Mouse (Mus musculus) forebrain, embryonic 11.5 days (tissue): ENCODE results near the gene Rai2. TPM values are rescaled to one million over a fixed set of nuclear protein-coding genes. Genes with fewer than 3 reads are reported as not detected.

Experiments used
- ATAC-seq: fragments of 200-750 bp; cut with Nextera tagmentation; replicated peaks from 2 replicates; pipeline ENCODE4 v1.8.0; 2017; ENCODE audit warnings: moderate TSS enrichment; ENCODE audit not compliant: low FRiP score
- DNase-seq: peaks from one replicate; pipeline ENCODE4 v3.0.0-alpha.2; 2017; ENCODE audit warnings: low spot score
- H3K27ac ChIP-seq: fragments of 300-500 bp; sonication (generic); 2 replicates; pipeline ENCODE4 v1.5.1; 2014; ENCODE audit warnings: low read depth, low read length
- H3K27me3 ChIP-seq: fragments of 300-500 bp; sonication (generic); 2 replicates; pipeline ENCODE4 v1.6.1; 2014; ENCODE audit warnings: mild to moderate bottlenecking, low read length, mixed read lengths; ENCODE audit not compliant: control insufficient read depth, insufficient read depth
- H3K36me3 ChIP-seq: fragments of 300-500 bp; sonication (generic); 2 replicates; pipeline ENCODE4 v1.6.1; 2014; ENCODE audit warnings: mild to moderate bottlenecking, low read length, moderate library complexity, mixed read lengths; ENCODE audit not compliant: control insufficient read depth, insufficient read depth
- H3K4me1 ChIP-seq: fragments of 300-500 bp; sonication (generic); replicated peaks from 2 replicates; pipeline ENCODE4 v1.6.1; 2014; ENCODE audit warnings: low read length, mixed read lengths; ENCODE audit not compliant: control insufficient read depth, insufficient read depth
- H3K4me2 ChIP-seq: fragments of 300-500 bp; sonication (generic); 2 replicates; pipeline ENCODE4 v1.6.1; 2014; ENCODE audit warnings: low read depth, mild to moderate bottlenecking, low read length, moderate library complexity, mixed read lengths; ENCODE audit not compliant: severe bottlenecking
- H3K4me3 ChIP-seq: fragments of 300-500 bp; sonication (generic); 2 replicates; pipeline ENCODE4 v1.5.1; 2014; ENCODE audit warnings: low read depth, low read length
- H3K9ac ChIP-seq: fragments of 300-500 bp; sonication (generic); 2 replicates; pipeline ENCODE4 v1.6.1; 2014; ENCODE audit warnings: low read length
- H3K9me3 ChIP-seq: fragments of 300-500 bp; sonication (generic); 2 replicates; pipeline ENCODE4 v1.6.1; 2016; ENCODE audit warnings: low read length, mixed read lengths; ENCODE audit not compliant: control insufficient read depth
- WGBS: fragments of 180-500 bp; shearing (Covaris S2); extraction: QIAGEN DNeasy Blood & Tissue Kit; methylation state at CpG from one replicate; pipeline ENCODE4 v1.1.7; 2014; 5-methylcytosine and 5-hydroxymethylcytosine counted together
- polyA plus RNA-seq: library from polyadenylated mRNA; unstranded; fragments of >200 nt; fragmentation: Nextera tagmentation; extraction: Ambion mirVana; gene quantifications from 2 replicates; pipeline ENCODE4 v1.2.1, GENCODE M21; 2014

The Rai2 gene
- polyA plus RNA-seq, 1 experiment from 2014 or later: 6.0 TPM

DNA sequence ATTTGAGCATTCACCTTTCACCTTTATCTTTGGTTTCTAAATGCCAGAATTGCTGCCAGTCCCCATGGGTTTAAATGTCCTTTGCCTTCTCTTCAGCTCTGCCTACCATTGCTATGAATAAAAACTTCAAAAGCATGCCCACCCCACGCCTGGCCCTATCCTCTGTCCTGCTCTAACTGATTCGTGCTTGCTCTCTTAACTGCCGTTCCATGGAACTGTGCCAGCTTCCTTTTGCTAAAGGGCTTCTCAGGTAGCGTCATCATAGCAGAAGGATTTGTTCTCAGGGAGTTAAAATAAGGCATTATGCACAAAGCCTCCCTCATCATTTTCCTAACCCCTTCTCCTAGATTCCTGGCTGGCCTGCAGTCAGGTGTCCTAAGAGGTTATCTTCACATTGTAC, 11.6 kb downstream of the Rai2 start:
- H3K4me2 ChIP-seq: no peak overlapping the region
- WGBS: 73% methylated on average over 4 of the region's 4 CpGs
- H3K9ac ChIP-seq: no peak overlapping the region
- ATAC-seq (no peak), DNase-seq (no peak)
- H3K27ac ChIP-seq: no peak overlapping the region
- H3K27me3 ChIP-seq: peaks cover 26% of the 10 kb centered on the region; the same call in 1 of the 2 replicates
- no peaks in the 10 kb centered on the region for H3K4me1 ChIP-seq
- no peaks in the 10 kb centered on the region for H3K9me3 ChIP-seq
- H3K36me3 ChIP-seq: no peaks in the 10 kb centered on the region
- H3K4me3 ChIP-seq: no peak overlapping the region

- Histone ChIP-seq H3K9ac (no peak overlapping the region), H3K27me3 (peaks cover 23% of the 10 kb centered on the region; the same call in 1 of the 2 replicates)
- no peak for ATAC-seq
These were observed 13.2 kb downstream of the Rai2 start for GRCm38 (mm10) chrX:161730026-161730425.

DNA sequence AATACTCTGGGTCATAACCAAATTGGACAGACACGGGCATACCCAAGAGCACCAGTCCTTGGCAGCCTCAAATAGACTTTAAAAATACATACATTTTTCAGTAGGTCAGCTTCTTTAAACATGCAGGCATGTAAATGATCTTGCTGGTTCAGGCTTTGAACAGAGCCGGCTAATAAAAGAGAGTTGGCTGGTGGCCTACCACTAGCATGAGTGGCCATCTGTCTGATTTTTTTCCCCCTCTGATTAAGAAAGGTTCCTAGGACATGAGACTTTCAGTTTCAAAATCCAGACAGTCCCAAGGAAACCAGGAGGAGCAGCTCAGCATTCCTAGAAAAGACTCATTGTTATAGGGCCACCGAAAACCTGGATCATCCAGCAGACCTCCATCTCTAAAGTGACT, 15.0 kb downstream of the Rai2 start:
- WGBS: 91% methylated on average over 3 of the region's 3 CpGs

More at GRCm38 (mm10) chrX:161730026-161730425, 13.2 kb downstream of the Rai2 start:
- no peak overlapping the region for H3K4me3 ChIP-seq
- no peaks in the 10 kb centered on the region for H3K4me1 ChIP-seq
- no peaks in the 10 kb centered on the region for H3K36me3 ChIP-seq
- no peak overlapping the region for H3K27ac ChIP-seq
- no peak for DNase-seq
- H3K9me3 ChIP-seq: no peaks in the 10 kb centered on the region
- H3K4me2 ChIP-seq: no peak overlapping the region

GRCm38 (mm10) chrX:161733581-161734309, 16.9 kb downstream of the Rai2 start:
- H3K4me1 ChIP-seq: no peaks in the 10 kb centered on the region
- peaks cover 18% of the 10 kb centered on the region for H3K27me3 ChIP-seq
- no peaks in the 10 kb centered on the region for H3K9me3 ChIP-seq
- H3K9ac ChIP-seq: no peak overlapping the region
- DNase-seq: no peak
- no peak overlapping the region for H3K4me3 ChIP-seq
- no peak overlapping the region for H3K27ac ChIP-seq
- no peak for ATAC-seq
- H3K36me3 ChIP-seq: no peaks in the 10 kb centered on the region
- 88% methylated on average over 12 of the region's 12 CpGs for WGBS
- H3K4me2 ChIP-seq: no peak overlapping the region

More for the DNA sequence above, 15.0 kb downstream of the Rai2 start:
- Histone ChIP-seq H3K9me3 (no peaks in the 10 kb centered on the region), H3K27me3 (peaks cover 18% of the 10 kb centered on the region; the same call in 1 of the 2 replicates), H3K4me3 (no peak overlapping the region), H3K9ac (no peak overlapping the region), H3K27ac (no peak overlapping the region), H3K4me2 (no peak overlapping the region), H3K4me1 (no peaks in the 10 kb centered on the region), H3K36me3 (no peaks in the 10 kb centered on the region)
- DNase-seq: no peak
- ATAC-seq: no peak

- H3K4me3 ChIP-seq: no peak overlapping the region
- H3K9ac ChIP-seq: no peak overlapping the region
- ATAC-seq (no peak), DNase-seq (no peak)
- no peaks in the 10 kb centered on the region for H3K9me3 ChIP-seq
- no peak overlapping the region for H3K27ac ChIP-seq
- 83% methylated on average over 4 of the region's 4 CpGs for WGBS
- no peaks in the 10 kb centered on the region for H3K4me1 ChIP-seq
- H3K4me2 ChIP-seq: no peak overlapping the region
- H3K36me3 ChIP-seq: no peaks in the 10 kb centered on the region
- H3K27me3 ChIP-seq: peaks cover 16% of the 10 kb centered on the region
These were observed 17.4 kb downstream of the Rai2 start for GRCm38 (mm10) chrX:161734310-161734676.

DNA sequence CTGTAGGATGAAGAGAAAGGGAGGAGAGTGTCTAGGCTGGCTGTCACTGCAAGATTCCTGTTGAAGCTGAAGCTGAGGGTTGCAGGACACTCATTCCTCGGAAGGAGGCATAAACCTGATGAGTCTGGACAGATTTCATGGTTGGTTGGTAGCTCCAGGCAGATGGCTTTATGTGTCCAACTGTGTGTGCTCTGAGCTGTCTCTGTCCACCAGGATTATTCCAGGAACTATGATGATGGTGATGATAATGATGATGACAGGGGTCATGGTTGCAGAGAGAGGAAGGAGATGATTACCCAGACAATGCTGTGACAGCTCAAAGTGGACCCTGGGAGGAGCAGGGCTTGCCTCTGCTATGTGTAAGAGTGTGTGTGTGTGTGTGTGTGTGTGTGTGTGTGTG, 22.5 kb downstream of the Rai2 start:
- DNase-seq (no peak), ATAC-seq (no peak)
- Histone ChIP-seq H3K4me2 (no peak overlapping the region), H3K36me3 (no peaks in the 10 kb centered on the region), H3K4me3 (no peak overlapping the region), H3K4me1 (no peaks in the 10 kb centered on the region), H3K27me3 (peaks cover 10% of the 10 kb centered on the region), H3K9ac (no peak overlapping the region), H3K27ac (no peak overlapping the region), H3K9me3 (no peaks in the 10 kb centered on the region)
- 80% methylated on average over 1 of the region's 1 CpGs for WGBS

GRCm38 (mm10) chrX:161743080-161743479, 26.2 kb downstream of the Rai2 start:
- no peak overlapping the region for H3K27ac ChIP-seq
- peaks cover 17% of the 10 kb centered on the region for H3K27me3 ChIP-seq
- no peak for ATAC-seq
- H3K36me3 ChIP-seq: no peaks in the 10 kb centered on the region
- no peaks in the 10 kb centered on the region for H3K9me3 ChIP-seq
- no peak overlapping the region for H3K4me2 ChIP-seq
- no peak for DNase-seq
- H3K4me3 ChIP-seq: no peak overlapping the region
- no peak overlapping the region for H3K9ac ChIP-seq
- WGBS: 60% methylated on average over 3 of the region's 3 CpGs
- H3K4me1 ChIP-seq: no peaks in the 10 kb centered on the region

GRCm38 (mm10) chrX:161745296-161745695, 28.4 kb downstream of the Rai2 start:
- no peaks in the 10 kb centered on the region for H3K36me3 ChIP-seq
- 87% methylated on average over 3 of the region's 3 CpGs for WGBS
- no peak overlapping the region for H3K9ac ChIP-seq
- no peaks in the 10 kb centered on the region for H3K4me1 ChIP-seq
- DNase-seq (no peak), ATAC-seq (no peak)
- no peak overlapping the region for H3K4me2 ChIP-seq
- H3K27ac ChIP-seq: no peak overlapping the region
- H3K9me3 ChIP-seq: no peaks in the 10 kb centered on the region
- peaks cover 17% of the 10 kb centered on the region for H3K27me3 ChIP-seq
- no peak overlapping the region for H3K4me3 ChIP-seq

- Histone ChIP-seq H3K9me3 (no peaks in the 10 kb centered on the region), H3K4me1 (no peaks in the 10 kb centered on the region), H3K9ac (no peak overlapping the region), H3K36me3 (no peaks in the 10 kb centered on the region), H3K27me3 (peaks cover 17% of the 10 kb centered on the region), H3K4me3 (no peak overlapping the region), H3K27ac (no peak overlapping the region), H3K4me2 (no peak overlapping the region)
- 73% methylated on average over 2 of the region's 2 CpGs for WGBS
- ATAC-seq (no peak), DNase-seq (no peak)
These were observed 30.5 kb downstream of the Rai2 start for GRCm38 (mm10) chrX:161747337-161747736.
